Mouse (Mus musculus) forebrain, embryonic 16.5 days (tissue): ENCODE data around the gene Cacng7. TPM values are rescaled to one million over a fixed set of nuclear protein-coding genes. Genes with fewer than 3 reads are reported as not detected.

ENCODE experiments used
- ATAC-seq: fragments of 200-750 bp; cut with Nextera tagmentation; 2 replicates; pipeline ENCODE4 v1.8.0; 2017; ENCODE audit warnings: mild to moderate bottlenecking, moderate library complexity
- H3K27ac ChIP-seq: fragments of 300-500 bp; sonication (generic); 2 replicates; pipeline ENCODE4 v1.5.1; 2014; ENCODE audit warnings: low read length, control low read depth
- H3K27me3 ChIP-seq: fragments of 300-500 bp; sonication (generic); replicated peaks from 2 replicates; pipeline ENCODE4 v1.6.1; 2014; ENCODE audit warnings: low read length; ENCODE audit not compliant: control insufficient read depth, insufficient read depth
- H3K36me3 ChIP-seq: fragments of 300-500 bp; sonication (generic); 2 replicates; pipeline ENCODE4 v1.6.1; 2014; ENCODE audit not compliant: control insufficient read depth, insufficient read depth
- H3K4me1 ChIP-seq: fragments of 300-500 bp; sonication (generic); replicated peaks from 2 replicates; pipeline ENCODE4 v1.6.1; 2014; ENCODE audit warnings: low read length; ENCODE audit not compliant: control insufficient read depth, insufficient read depth
- H3K4me2 ChIP-seq: fragments of 300-500 bp; sonication (generic); 2 replicates; pipeline ENCODE4 v1.6.1; 2014; ENCODE audit warnings: mild to moderate bottlenecking, low read length, control low read depth
- H3K4me3 ChIP-seq: fragments of 300-500 bp; sonication (generic); replicated peaks from 2 replicates; pipeline ENCODE4 v1.5.1; 2014; ENCODE audit warnings: mild to moderate bottlenecking, low read length, control low read depth
- H3K9ac ChIP-seq: fragments of 300-500 bp; sonication (generic); replicated peaks from 2 replicates; pipeline ENCODE4 v1.6.1; 2014; ENCODE audit warnings: low read depth, low read length, control low read depth
- H3K9me3 ChIP-seq: fragments of 300-500 bp; sonication (generic); 2 replicates; pipeline ENCODE4 v1.6.1; 2016; ENCODE audit warnings: low read length; ENCODE audit not compliant: control insufficient read depth
- WGBS: fragments of 180-500 bp; shearing (Covaris S2); extraction: QIAGEN DNeasy Blood & Tissue Kit; methylation state at CpG from one replicate; pipeline ENCODE4 v1.1.7; 2014; 5-methylcytosine and 5-hydroxymethylcytosine counted together
- polyA plus RNA-seq: library from polyadenylated mRNA; unstranded; fragments of >200 nt; fragmentation: Nextera tagmentation; extraction: Ambion mirVana; gene quantifications from 2 replicates; pipeline ENCODE4 v1.2.1, GENCODE M21; 2015

Cacng7 gene
- 2.8 and 4.3 TPM in 2 replicates for polyA plus RNA-seq

- Histone ChIP-seq H3K4me1 (peaks cover 16% of the 10 kb centered on the region), H3K27ac (peak within 1 kb of the TSS; percentile 86), H3K27me3 (0 out of 2 replicates have a peak, but pooled peaks cover 2% of the 10 kb centered on the region), H3K4me2 (peak within 1 kb of the TSS; percentile 62), H3K9ac (peak within 1 kb of the TSS; percentile 93), H3K9me3 (no peaks in the 10 kb centered on the region), H3K4me3 (peak within 1 kb of the TSS; percentile 93), H3K36me3 (no peaks in the 10 kb centered on the region)
- ATAC-seq: peak; percentile 83
- WGBS: under 1% methylated on average over 61 of the region's 65 CpGs
Observed at GRCm38 (mm10) chr7:3332619-3333521, at the start of gene Cacng7. TSS of gene Cacng7 (plus strand) at chr7:3332955.

DNA sequence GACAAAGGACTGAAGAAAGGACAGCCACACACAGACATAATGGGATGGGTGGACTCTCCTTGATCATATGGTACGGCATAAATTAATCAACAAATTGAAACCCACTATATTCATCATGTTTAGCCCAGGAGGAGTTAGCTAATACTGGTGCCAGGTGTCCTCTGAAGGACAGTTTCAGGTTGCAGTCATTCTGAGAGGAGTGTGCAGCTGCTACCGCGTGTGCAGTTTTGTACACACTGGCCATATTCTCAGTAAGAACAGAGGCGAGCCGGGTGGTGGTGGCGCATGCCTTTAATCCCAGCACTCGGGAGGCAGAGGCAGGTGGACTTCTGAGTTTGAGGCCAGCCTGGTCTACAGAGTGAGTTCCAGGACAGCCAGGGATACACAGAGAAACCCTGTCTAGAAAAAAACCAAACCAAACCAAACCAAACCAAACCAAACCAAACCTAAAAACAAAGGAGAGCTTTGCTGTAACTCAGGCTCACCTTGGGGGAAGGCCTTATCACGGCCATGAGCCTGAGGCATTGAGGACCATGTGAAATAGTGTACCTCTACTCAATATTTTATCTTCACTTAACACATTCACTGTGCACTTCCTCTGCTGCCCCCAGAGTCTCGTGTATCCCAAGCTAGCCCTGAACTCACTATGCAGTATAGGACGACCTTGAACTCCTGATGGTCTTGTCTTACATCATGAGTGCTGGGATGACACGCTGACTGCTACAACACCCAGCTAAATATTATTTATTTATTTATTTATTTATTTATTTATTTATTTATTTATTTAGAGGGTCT is 49.5 kb upstream of the Cacng7 start:
- Histone ChIP-seq H3K4me1 (no peaks in the 10 kb centered on the region), H3K36me3 (no peaks in the 10 kb centered on the region), H3K9me3 (no peaks in the 10 kb centered on the region), H3K27me3 (no peaks in the 10 kb centered on the region), H3K4me2 (no peak overlapping the region), H3K9ac (no peak overlapping the region), H3K27ac (no peak overlapping the region), H3K4me3 (no peak overlapping the region)
- 86% methylated on average over 11 of the region's 11 CpGs for WGBS
- ATAC-seq: no peak

- H3K9ac ChIP-seq: no peak overlapping the region
- H3K27me3 ChIP-seq: no peaks in the 10 kb centered on the region
- 84% methylated on average over 10 of the region's 10 CpGs for WGBS
- ATAC-seq: no peak
- no peak overlapping the region for H3K4me3 ChIP-seq
- H3K4me2 ChIP-seq: no peak overlapping the region
- H3K27ac ChIP-seq: no peak overlapping the region
- H3K4me1 ChIP-seq: peaks cover 5% of the 10 kb centered on the region
- H3K9me3 ChIP-seq: no peaks in the 10 kb centered on the region
- H3K36me3 ChIP-seq: no peaks in the 10 kb centered on the region
Observed at GRCm38 (mm10) chr7:3284604-3285003, 48.2 kb upstream of the Cacng7 start.

GRCm38 (mm10) chr7:3286036-3286435 is 46.7 kb upstream of the Cacng7 start:
- H3K27ac ChIP-seq: no peak overlapping the region
- H3K9ac ChIP-seq: no peak overlapping the region
- H3K4me2 ChIP-seq: no peak overlapping the region
- H3K27me3 ChIP-seq: no peaks in the 10 kb centered on the region
- WGBS: 93% methylated on average over 5 of the region's 5 CpGs
- H3K36me3 ChIP-seq: no peaks in the 10 kb centered on the region
- H3K9me3 ChIP-seq: no peaks in the 10 kb centered on the region
- no peak for ATAC-seq
- no peak overlapping the region for H3K4me3 ChIP-seq
- peaks cover 16% of the 10 kb centered on the region for H3K4me1 ChIP-seq

GRCm38 (mm10) chr7:3287186-3287585 is 45.6 kb upstream of the Cacng7 start:
- Histone ChIP-seq H3K9me3 (no peaks in the 10 kb centered on the region), H3K4me3 (no peak overlapping the region), H3K27ac (no peak overlapping the region), H3K9ac (no peak overlapping the region), H3K4me2 (no peak overlapping the region), H3K36me3 (no peaks in the 10 kb centered on the region), H3K4me1 (peaks cover 20% of the 10 kb centered on the region), H3K27me3 (no peaks in the 10 kb centered on the region)
- ATAC-seq: no peak
- 22% methylated on average over 7 of the region's 7 CpGs for WGBS

- H3K9me3 ChIP-seq: no peaks in the 10 kb centered on the region
- peak; percentile 53 for ATAC-seq
- H3K36me3 ChIP-seq: 0 out of 2 replicates have a peak, but pooled peaks cover 4% of the 10 kb centered on the region
- peak within 1 kb of the TSS; percentile 94 for H3K4me2 ChIP-seq
- peak within 1 kb of the TSS; percentile 85 for H3K27ac ChIP-seq
- 2% methylated on average over 30 of the region's 30 CpGs for WGBS
- H3K4me1 ChIP-seq: peaks cover 27% of the 10 kb centered on the region
- H3K9ac ChIP-seq: peak within 1 kb of the TSS; percentile 91
- no peaks in the 10 kb centered on the region for H3K27me3 ChIP-seq
- H3K4me3 ChIP-seq: peak within 1 kb of the TSS; percentile 72
Observed at GRCm38 (mm10) chr7:3288976-3289970, 43.5 kb upstream of the Cacng7 start, which contains the start of the genes Myadm and Prkcg. TSS of gene Myadm (plus strand) at chr7:3289080. TSS of gene Prkcg (plus strand) at chr7:3289179.

- peak overlapping the region; percentile 85 for H3K27ac ChIP-seq
- H3K36me3 ChIP-seq: 0 out of 2 replicates have a peak, but pooled peaks cover 4% of the 10 kb centered on the region
- WGBS: 3% methylated on average over 18 of the region's 18 CpGs
- H3K4me1 ChIP-seq: peaks cover 27% of the 10 kb centered on the region
- ATAC-seq: peak; percentile 89
- H3K9me3 ChIP-seq: no peaks in the 10 kb centered on the region
- peak overlapping the region; percentile 72 for H3K4me3 ChIP-seq
- H3K9ac ChIP-seq: peak overlapping the region; percentile 91
- no peaks in the 10 kb centered on the region for H3K27me3 ChIP-seq
- H3K4me2 ChIP-seq: peak overlapping the region; percentile 94
Observed at GRCm38 (mm10) chr7:3290257-3291033, 42.3 kb upstream of the Cacng7 start.

GRCm38 (mm10) chr7:3291197-3291596 is 41.6 kb upstream of the Cacng7 start:
- Histone ChIP-seq H3K27ac (no peak overlapping the region), H3K36me3 (0 out of 2 replicates have a peak, but pooled peaks cover 4% of the 10 kb centered on the region), H3K4me2 (peak overlapping the region; percentile 94), H3K4me3 (peak overlapping the region; percentile 72), H3K9me3 (no peaks in the 10 kb centered on the region), H3K27me3 (no peaks in the 10 kb centered on the region), H3K4me1 (peaks cover 27% of the 10 kb centered on the region), H3K9ac (no peak overlapping the region)
- no peak for ATAC-seq
- WGBS: 60% methylated on average over 6 of the region's 6 CpGs
